Mouse (Mus musculus) olfactory bulb, adult 2 months (tissue): ENCODE results near the gene Muc2.

Experiments used
- CTCF ChIP-seq: fragments of 200-500 bp; IDR thresholded peaks from 2 replicates; pipeline ENCODE4 v1.5.1; 2012; ENCODE audit warnings: low read depth, mild to moderate bottlenecking, low read length, moderate library complexity; ENCODE audit not compliant: insufficient read depth
- POLR2A ChIP-seq: fragments of 200-500 bp; IDR thresholded peaks from 2 replicates; pipeline ENCODE4 v1.6.1; 2012; ENCODE audit warnings: mild to moderate bottlenecking, low read depth, low read length, moderate library complexity; ENCODE audit not compliant: insufficient read depth

DNA sequence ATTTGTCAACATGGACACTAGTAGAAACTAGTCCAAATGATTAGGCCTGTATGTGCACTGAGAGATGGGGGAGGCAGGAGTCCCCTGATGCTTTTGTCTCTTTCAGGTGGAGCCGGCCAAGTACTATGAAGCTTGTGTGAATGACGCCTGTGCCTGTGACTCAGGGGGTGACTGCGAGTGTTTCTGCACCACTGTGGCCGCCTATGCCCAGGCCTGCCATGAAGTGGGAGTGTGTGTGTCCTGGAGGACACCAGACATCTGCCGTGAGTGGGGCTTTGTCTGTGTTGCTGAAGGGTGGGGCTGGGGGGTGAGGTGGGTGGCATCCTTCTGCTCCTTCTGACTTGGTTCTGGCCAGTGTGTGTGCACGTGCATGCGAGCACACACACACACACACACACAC lies 113.1 kb downstream of the Muc2 start:
- TF ChIP-seq POLR2A (no peak), CTCF (no peak)
